Comparison of ENCODE assay signal across 8 mouse cellular contexts in genomic region chr6:118713286-118713685, GRCm38 (mm10).
"Had no signal": no experiment of that assay in that cellular context is flagged by ENCODE, and none has a peak within 500 bp of the region (broad histone marks: within the 10 kb centered on the region; RNA-seq: fewer than 3 reads in every experiment).

No protein-coding gene starts in this region.

- DNase-seq: kidney, postnatal 14 days; layer of hippocampus, postnatal 36 days; lung, embryonic 14.5 days; lung, postnatal 10 days; retina, postnatal 1 day; right cerebral cortex, postnatal 14 days; thymus, postnatal 36 days had no signal

- ATAC-seq: midbrain, embryonic 15.5 days had no signal
